Mouse (Mus musculus) layer of hippocampus, adult 18-20 months (tissue): Measurements from ENCODE around the gene Ppie. TPM values are rescaled to one million over a fixed set of nuclear protein-coding genes. Genes with fewer than 3 reads are reported as not detected.
"Not testable (repeated sequence)": the region's sequence is repeated elsewhere in the genome, so short reads cannot be mapped to it uniquely, and the experiment has no call there.

Source experiments
- DNase-seq, 2 experiments: peaks; one replicate each; pipeline ENCODE4 v3.0.0; 2022; ENCODE audit warnings: low spot score in 2 of 2
- total RNA-seq, 2 experiments: library from RNA; stranded (reverse); gene quantifications; 2 replicates each; pipeline ENCODE4 v1.2.3; 2021

Gene Ppie
- total RNA-seq, 2 experiments from 2014 or later = 21.6 to 22.0 TPM

DNA sequence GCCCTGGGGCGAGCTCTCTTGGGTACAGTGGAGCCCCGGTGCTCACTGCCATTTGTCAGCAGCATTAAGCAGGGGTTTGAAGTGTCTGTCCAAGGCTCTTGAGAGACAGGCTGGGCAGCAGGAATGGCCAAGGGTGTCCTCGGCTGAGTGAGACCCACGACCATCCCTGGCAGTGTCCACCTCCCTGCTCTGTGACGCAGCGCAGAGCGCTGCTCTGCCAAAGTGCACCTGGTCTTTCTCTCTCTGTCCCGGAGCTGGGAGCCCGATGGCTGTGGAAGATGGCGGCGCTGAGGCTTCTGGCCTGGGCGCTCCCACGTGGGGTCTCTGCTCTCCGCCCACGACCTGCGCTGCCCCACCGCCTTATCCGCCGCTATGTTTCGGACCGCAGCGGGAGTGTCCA lies 23.7 kb downstream of the Ppie start, which contains the start of gene Oxct2b:
Gene Oxct2b, plus strand, starts transcription at position 256 of the 400 bp plus-strand sequence.
- no peak for DNase-seq

DNA sequence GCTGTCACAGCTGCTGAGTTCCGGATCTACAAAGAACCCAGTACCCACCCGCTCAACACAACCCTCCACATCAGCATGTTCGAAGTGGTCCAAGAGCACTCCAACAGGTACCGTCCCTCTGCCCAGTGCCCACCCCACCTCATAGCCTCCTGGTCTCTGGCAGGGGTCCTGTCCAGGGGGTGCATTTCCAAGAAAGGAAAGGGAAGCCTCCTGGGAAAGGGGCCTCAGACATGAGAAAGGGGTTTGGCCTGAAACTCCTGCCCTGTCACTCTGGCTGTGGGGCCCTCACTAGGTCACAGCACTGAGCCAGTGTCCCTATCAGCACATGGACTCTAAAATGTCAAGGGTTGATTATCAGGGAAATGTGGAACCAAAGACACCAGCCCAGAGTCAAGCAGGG lies 25.1 kb downstream of the Ppie start:
- not testable (repeated sequence) for DNase-seq

DNA sequence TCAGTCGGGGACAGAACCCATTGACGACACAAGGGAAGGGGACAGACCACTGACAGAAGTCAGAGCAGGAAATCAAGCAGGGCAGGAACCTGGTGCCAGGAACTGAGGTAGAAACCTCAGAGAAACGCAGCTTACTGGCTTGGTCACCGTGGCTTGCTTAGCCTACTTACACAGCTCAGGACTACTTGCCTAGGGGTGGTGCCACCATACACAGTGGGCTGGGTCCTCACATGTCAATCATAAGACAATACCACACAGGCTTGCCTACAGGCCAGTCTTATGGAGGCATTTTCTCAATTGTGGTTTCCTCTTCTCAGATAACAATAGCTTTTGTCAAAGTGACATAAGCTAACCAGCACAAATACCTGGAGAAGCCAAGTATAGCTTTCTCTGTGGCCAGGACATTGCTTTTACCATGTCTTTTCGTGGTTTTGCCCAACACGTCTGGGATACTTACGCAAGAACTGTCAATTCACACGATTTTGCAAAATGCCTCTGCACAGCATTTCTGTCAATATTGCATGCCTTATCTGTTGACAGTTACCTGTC lies 27.5 kb downstream of the Ppie start:
- no peak for DNase-seq

DNA sequence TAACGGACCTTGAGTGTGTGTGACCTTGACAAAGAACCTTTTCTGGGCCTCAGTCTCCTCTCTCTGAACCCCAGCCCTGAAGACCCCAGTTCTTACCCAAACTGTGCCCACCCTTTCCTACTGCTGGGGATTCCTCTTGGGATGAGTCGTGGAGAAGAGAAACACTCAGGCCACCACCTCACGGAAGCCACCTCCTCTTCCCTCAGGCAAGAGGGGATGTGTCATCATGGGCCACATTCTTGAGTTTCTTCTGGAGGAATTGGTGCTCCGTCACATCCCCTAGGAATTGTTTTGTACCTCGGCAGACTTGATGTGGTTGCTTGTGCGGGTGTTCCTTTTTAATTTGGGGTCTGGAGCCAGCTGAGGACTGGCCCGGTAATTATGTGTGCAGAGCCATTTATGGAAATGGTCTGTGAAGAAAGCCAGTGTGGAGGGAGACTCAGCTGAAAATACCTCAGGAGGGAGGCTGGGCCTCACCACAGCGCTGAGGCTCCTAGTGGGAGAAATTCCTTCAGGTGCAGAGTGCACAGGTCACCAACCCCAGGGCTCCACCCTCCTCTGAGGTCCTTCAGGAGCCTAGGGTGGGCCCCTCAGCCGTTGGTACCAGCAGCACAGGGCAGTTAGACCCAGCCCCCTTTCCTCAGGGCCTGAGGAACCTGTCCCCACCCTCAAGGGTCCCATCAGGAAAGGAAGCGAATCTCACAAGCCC lies 28.3 kb downstream of the Ppie start:
- DNase-seq = not testable (repeated sequence)

DNA sequence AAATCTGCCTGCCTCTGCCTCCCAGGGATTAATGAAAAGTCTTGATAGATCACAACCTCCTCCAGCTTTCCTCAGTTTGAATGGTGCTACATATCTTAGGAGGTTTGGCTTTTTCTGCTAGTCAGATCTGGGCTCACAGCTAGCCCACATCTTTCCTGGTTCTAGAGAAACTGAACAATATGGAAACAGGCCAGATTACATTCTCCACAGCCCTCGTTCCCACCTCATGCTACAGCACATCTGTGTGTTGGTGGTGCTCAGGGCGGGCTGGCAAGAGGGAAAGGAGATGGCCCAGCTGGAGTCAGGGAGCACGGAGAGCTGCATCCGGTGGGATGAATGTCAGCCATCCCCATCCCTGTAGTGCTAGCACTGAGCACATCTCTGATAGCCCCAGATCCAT lies 29.0 kb downstream of the Ppie start:
- DNase-seq = no peak

DNA sequence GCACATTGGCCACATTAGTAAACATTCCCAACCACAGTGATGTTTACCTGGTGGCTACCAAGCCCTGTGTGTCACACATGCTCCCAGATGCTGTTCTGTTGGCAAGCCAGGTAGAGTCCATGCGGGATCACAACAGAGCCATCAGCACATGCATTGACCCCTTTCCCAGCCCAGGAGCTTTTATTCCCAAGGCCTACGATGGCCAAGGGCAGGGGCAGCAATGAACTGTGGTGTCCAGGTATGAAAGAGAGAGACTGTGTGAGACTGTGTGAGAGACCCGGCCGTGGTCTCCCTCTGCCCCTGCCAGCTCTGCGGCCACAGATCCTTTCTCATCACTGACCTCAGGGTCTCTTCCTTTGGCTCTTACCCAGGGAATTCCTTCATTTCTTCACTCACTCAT lies 31.7 kb downstream of the Ppie start:
- no peak for DNase-seq

DNA sequence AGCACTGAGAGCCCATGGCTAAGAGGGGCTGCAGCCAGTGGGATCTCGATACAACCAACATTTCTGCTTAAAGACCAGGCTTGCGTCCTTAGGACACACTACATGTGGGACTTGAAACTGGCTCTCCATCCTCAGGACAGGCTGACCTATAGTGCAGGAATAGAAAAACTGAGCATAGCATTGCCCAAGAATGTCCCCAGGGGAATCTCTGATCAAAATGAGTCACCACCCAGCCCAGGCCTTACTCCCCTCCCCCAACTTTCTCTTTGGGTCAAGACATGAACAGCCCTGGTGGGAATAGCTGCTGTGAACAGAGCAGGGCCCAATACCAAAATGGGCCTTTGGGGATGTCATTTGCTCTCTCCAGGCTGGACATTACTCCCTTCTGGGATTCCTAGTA lies 32.9 kb downstream of the Ppie start:
- no peak for DNase-seq

DNA sequence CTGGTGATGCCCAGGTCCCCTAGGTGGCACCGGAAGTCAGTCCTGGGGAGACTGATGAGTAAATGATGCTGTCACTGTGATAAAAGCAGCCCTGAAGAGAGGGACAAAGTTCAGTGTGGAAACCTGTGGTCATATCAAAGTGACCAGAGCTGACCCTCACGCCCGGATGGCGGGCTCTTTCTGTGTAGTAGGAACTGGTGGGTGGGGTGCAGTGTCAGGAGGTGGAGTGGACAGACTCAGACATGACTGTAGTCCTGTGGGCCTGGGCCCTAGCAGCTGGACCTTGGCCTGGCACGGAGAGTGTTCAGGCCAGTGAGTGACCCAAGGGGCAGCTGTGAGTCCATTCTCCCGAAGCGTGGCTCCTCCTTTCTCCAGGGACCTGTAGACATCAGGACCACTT lies 33.8 kb downstream of the Ppie start:
- DNase-seq = not testable (repeated sequence)

DNA sequence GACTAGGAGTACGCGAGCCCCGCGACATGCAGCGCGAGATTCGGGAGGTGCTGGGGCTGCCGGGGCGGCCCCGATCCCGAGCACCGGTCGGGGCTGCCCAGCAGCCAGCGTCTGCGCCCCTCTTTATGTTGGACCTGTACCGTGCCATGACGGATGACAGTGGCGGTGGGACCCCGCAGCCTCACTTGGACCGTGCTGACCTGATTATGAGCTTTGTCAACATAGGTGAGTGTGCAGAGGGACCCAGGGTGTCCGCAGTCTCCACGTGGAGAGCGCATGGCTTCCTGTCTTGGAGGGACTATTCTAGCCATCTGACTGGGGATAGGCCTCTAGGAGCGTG lies 34.3 kb downstream of the Ppie start:
- DNase-seq = no peak

DNA sequence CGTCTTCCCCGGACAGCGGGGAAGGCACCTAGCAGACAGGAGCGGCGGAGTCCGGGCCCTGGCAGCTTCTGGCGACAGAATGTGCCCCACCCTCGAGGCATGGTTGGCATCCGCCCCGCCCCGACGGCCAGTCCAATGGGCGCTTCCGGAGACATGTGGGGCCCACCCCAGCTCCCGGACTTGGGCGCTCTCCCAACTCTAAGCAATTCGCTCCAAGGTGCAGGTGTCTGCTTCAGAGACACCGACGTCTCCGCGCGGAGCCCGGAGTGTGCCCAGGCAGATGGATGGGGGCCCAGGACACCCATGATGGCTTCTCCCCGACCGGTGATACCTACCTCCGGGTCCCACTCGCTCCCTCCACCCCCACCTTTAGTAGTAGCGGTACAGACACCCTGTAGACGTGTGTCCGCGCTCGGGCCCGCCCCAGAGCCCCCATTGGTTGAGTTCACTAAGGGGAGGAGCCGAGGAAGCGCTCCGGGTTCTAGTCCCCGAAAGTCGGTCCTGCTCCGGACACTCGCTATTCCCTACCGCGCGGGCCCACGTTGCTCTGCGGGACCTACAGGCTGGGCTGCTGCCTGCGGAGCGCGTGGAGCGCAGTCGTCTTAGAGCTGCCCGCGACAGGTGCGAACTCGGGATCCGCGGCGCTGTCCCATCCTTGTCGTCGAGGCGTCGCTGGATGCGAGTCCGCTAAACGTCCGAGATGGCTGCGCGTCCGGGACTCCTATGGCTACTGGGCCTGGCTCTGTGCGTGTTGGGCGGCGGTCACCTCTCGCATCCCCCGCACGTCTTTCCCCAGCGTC lies 34.9 kb downstream of the Ppie start, which contains the start of gene Bmp8b:
Gene Bmp8b, plus strand, starts transcription at position 515 of the 800 bp plus-strand sequence.
- no peak for DNase-seq

DNA sequence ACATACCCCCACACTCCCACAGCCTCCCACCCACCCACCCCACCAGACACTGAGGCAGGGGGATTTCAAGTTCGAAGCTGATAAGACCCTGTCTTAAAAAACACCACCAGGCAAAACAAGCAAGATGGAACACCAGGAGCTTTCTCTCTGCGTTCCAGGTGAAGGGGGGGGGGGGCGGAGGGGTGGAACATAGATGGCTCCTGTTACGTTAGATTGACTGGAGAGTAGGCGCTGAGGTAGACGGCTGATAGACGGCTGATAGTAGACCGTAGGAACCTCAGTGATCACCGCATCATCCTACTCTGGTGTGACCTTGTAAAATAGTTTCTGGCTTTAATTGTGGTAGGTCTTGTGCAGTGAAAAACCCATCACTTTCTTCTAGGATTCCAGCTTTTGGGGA lies 45.9 kb downstream of the Ppie start:
- DNase-seq = no peak

DNA sequence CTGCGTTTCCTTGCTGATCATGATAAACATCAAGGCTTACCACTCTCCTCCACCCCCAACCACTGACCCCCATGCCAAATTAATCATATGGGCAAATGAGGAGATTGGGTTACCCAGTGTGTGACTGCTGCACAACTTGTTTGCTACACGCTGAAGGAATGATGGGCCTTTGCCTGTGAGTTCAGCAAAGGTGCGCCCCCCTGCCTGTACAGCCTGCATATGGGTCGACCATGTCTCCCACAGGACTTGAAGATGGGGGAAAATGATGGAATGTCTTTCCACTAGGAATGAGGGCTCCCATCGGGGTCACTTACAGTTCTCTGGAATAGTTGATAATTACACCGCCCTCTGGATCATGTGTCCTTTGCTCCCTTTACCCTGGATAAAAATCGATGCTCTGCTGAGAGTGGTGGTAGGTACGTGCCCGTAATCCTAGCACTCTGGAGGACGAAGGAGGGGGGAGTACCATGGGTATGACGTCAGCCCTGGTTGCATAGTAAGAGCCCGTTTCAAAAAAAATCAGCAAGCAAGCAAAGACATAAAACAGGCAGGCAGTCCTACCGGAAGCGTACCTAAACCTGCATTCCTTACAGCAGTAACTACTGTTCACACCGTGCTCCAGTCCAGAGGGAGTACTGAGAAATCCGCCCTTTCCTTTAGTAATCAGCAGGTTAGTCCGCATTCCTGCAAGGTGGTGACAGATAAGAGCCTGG lies 46.5 kb downstream of the Ppie start:
- no peak for DNase-seq

DNA sequence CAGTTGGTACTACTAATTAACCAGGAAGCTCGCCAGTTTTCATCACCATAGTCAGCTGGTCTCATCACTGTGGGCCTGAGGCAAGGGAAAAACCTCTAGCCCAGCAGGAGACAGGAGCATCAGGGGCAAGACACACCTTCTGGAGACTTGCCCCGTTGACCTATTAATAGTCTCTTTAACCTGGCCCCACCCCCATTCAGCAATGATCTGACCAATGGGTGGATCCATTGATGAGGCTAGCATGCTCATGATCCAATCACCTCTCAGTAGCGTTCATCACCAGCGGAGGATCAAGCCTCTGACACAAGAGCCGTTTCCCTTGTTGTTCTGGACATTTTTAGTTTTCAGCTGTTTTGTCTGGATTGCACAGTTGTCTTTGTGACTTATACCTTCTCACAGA lies 47.1 kb downstream of the Ppie start:
- no peak for DNase-seq

DNA sequence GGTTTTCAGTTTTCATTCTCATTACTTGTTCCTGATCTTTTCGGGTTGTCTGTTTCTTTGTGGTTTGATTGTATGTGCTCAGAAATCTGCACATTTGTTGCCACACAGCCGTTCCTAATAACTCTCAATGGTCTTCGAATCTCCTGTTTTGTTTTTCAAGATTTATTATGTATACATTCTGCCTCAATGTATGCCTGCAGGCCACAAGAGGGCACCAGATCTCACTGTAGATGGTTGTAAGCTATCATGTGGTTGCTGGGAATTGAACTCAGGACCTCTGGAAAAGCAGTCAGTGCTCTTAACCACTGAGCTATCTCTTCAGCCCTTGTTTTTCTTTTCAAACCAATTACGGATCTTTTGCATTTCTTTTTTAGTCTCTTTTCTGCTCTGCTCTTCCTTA lies 53.4 kb downstream of the Ppie start:
- DNase-seq = no peak

DNA sequence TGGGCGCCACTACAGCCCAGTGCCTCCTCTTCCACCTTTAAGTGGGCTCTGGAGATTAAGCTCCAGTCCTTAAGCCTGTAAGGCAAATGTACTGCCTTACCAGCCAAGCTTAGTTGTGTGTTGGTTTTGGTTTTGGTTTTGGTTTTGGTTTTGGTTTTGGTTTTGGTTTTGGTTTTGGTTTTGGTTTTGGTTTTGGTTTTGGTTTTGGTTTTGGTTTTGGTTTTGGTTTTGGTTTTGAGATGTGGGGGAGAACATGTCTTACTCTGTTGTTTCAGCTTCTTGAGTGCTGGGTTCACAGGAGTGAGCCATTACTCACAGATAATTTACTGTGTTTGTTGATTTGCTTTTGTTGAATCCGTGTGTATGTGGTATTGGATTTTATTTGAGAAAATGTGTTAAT lies 54.5 kb downstream of the Ppie start:
- DNase-seq = no peak

DNA sequence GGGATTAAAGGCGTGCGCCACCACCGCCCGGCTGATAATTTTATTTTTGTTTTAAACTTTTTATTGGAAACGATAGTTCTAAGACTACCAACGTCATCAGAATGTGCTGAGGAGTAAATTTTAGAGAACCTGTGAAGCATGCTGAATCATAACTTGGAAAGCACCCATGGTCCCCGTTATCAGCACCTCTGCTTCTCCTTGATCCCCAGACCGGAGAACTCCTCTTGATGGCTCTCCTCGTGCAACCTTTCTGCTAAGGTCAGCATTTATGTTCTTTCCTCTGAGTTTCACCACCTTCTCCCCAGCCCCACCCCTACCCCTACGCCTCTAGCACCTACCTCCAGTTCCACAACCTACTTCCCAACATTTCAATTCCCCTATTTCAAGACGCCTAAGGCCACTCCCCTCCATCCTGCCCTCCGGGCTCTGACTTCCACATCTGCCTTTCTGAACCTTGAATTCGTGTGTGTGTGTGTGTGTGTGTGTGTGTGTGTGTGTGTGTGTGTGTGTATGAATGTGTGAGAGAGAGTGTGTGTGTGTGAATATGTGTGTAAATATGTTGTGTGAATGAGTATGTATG lies 56.3 kb downstream of the Ppie start:
- DNase-seq = no peak

DNA sequence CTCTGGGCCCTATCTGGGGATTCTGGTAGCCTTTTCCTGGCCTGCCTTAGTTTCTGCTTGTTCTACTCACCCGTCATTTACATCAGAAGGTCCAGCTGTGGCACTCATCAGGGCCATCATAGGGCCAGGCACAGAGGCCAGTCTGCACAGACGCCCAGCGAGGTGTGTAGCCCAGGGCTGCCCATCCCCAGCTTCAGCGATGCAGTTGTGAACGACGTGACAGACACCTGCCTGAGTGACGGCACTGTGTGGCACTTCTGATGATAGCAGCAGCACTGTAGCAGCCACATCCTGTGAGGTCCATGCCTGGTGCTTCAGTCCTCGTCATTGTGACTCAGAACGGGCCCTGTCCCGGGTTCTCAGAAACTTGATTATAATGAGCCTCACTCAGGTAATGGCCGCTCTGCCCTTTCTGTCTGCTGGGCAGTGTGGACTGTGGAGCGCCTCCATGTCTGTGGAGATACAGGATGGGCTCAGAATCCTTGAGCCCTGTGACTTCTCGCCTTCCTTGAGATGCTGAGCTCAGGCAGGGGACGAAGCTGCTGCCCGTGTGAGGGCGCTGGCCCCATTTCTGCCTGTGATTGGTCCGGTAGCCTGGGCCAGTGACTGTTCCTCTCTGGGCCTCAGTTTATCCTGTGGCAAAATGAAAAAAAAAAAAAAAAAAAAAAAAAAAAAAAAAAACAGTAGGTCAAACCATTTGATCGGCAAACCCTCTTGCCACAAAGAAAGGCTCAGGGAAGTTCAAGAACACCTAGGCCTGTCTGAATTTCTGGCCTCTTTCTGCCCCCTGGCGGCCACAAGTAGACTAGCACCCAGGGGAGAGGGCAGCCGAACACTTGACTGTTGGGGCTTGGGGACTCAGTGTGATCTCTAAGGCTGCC lies 57.2 kb downstream of the Ppie start:
- peak; percentile 39 to 71 for DNase-seq

DNA sequence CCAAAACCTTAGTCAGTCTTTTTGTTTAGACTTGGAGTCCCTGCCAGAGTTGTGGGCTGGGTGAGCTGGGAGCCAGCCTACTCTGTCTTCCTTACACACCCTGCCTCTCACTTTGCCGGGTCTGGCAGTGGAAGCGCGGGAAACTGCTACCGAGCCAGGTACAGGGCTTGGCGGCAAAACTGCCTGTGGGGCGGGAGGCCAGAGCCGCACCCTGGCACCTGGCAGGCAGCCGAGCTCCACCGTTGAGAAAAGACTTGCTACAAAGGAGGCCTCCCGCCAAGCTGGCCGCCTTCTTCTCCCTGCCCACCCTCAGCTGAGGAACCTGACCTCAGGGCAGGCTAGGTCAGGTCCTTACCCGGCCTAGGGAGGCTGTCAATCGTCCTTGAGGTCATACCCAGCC lies 59.0 kb downstream of the Ppie start:
- DNase-seq = no peak

DNA sequence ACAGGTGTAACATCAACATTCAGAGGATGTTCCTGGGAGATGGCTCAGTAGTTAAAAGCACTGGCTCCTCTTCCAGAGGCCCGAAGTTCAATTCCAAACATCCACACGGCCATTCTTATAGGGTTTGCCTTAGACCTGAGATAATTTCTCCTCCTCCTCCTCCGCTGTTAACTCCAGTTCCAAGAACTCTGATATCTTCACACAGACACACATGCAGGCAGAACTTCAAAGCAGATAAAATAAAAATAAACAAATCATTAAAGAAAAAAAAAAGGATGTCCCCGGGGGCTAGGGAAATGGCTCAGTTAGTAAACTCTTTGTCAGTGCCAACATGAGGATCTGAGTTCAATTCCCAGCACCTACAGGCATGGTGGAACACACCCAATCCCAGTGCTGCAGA lies 61.5 kb downstream of the Ppie start:
- DNase-seq = no peak
